Mouse (Mus musculus): ENCODE results near the gene BC017158.

- TF ChIP-seq CTCF (IDR thresholded peaks at IDR 0.05; ENCODE audit: extremely low read depth, insufficient read depth, insufficient read length, insufficient replicate concordance) (no peak), POLR2A (IDR thresholded peaks at IDR 0.05; ENCODE audit: low read depth, low read length) (no peak)
Measured at GRCm38 (mm10) chr7:128248081-128249042, 49.6 kb downstream of the BC017158 start.
